Mouse (Mus musculus): Measurements from ENCODE around the gene D630039A03Rik.

D630039A03Rik gene

GRCm38 (mm10) chr4:57861856-57862255 lies 54.2 kb downstream of the D630039A03Rik start:
- in situ Hi-C loops (cut with MboI; ENCODE audit: low pct_unique_long_range_greater_than_20kb in 1 of 2, low sequenced_read_pairs in 2 of 2, unreplicated experiment in 1 of 2) = no loop called here

GRCm38 (mm10) chr4:57861166-57861565 lies 54.9 kb downstream of the D630039A03Rik start:
- in situ Hi-C loops (cut with MboI; ENCODE audit: low pct_unique_long_range_greater_than_20kb in 1 of 2, low sequenced_read_pairs in 2 of 2, unreplicated experiment in 1 of 2) = no loop called here

- in situ Hi-C loops (cut with MboI; ENCODE audit: low pct_unique_long_range_greater_than_20kb in 1 of 2, low sequenced_read_pairs in 2 of 2, unreplicated experiment in 1 of 2) = no loop called here
These were observed 55.9 kb downstream of the D630039A03Rik start for GRCm38 (mm10) chr4:57860204-57860611.
